Mouse (Mus musculus): ENCODE measurements around the gene BC049730. TPM values are rescaled to one million over a fixed set of nuclear protein-coding genes. Genes with fewer than 3 reads are reported as not detected.
"Not testable (repeated sequence)": the region's sequence is repeated elsewhere in the genome, so short reads cannot be mapped to it uniquely, and the experiment has no call there.

Gene BC049730
- polyA plus RNA-seq, 1 experiment from 2014 or later = not detected

- ATAC-seq; H3K27ac ChIP-seq (ENCODE audit: low read length); H3K9me3 ChIP-seq (ENCODE audit: control insufficient read depth, low read length); H3K9ac ChIP-seq (replicated peaks; ENCODE audit: low read depth, low read length); H3K4me1 ChIP-seq (replicated peaks; ENCODE audit: control insufficient read depth, insufficient read depth, low read length); H3K36me3 ChIP-seq (ENCODE audit: control insufficient read depth, insufficient read depth); H3K4me3 ChIP-seq (replicated peaks; ENCODE audit: low read length); H3K4me2 ChIP-seq (ENCODE audit: low read length); H3K27me3 ChIP-seq (replicated peaks; ENCODE audit: control insufficient read depth, insufficient read depth, low read length): not testable (repeated sequence)
- WGBS = 92% methylated on average over 10 of the region's 10 CpGs
Observed at GRCm38 (mm10) chr7:24687519-24687918, 21.5 kb upstream of the BC049730 start.

- not testable (repeated sequence) for H3K4me1 ChIP-seq (replicated peaks; ENCODE audit: control insufficient read depth, insufficient read depth, low read length); H3K36me3 ChIP-seq (ENCODE audit: control insufficient read depth, insufficient read depth); H3K4me2 ChIP-seq (ENCODE audit: low read length); H3K9me3 ChIP-seq (ENCODE audit: control insufficient read depth, low read length); ATAC-seq; H3K27me3 ChIP-seq (replicated peaks; ENCODE audit: control insufficient read depth, insufficient read depth, low read length); H3K27ac ChIP-seq (ENCODE audit: low read length); H3K9ac ChIP-seq (replicated peaks; ENCODE audit: low read depth, low read length); H3K4me3 ChIP-seq (replicated peaks; ENCODE audit: low read length)
- 79% methylated on average over 2 of the region's 3 CpGs for WGBS
Observed at GRCm38 (mm10) chr7:24692693-24693092, 16.3 kb upstream of the BC049730 start.

- not testable (repeated sequence) for H3K27me3 ChIP-seq (replicated peaks; ENCODE audit: control insufficient read depth, insufficient read depth, low read length); H3K27ac ChIP-seq (ENCODE audit: low read length); H3K4me1 ChIP-seq (replicated peaks; ENCODE audit: control insufficient read depth, insufficient read depth, low read length); H3K36me3 ChIP-seq (ENCODE audit: control insufficient read depth, insufficient read depth); H3K4me3 ChIP-seq (replicated peaks; ENCODE audit: low read length); H3K9me3 ChIP-seq (ENCODE audit: control insufficient read depth, low read length); ATAC-seq; H3K9ac ChIP-seq (replicated peaks; ENCODE audit: low read depth, low read length); H3K4me2 ChIP-seq (ENCODE audit: low read length)
- WGBS = 92% methylated on average over 4 of the region's 4 CpGs
Observed at GRCm38 (mm10) chr7:24697891-24698290, 11.2 kb upstream of the BC049730 start.

GRCm38 (mm10) chr7:24702841-24703240 is 6.2 kb upstream of the BC049730 start:
- not testable (repeated sequence) for H3K36me3 ChIP-seq (ENCODE audit: control insufficient read depth, insufficient read depth); H3K4me1 ChIP-seq (replicated peaks; ENCODE audit: control insufficient read depth, insufficient read depth, low read length); H3K4me2 ChIP-seq (ENCODE audit: low read length); ATAC-seq; H3K9ac ChIP-seq (replicated peaks; ENCODE audit: low read depth, low read length); H3K9me3 ChIP-seq (ENCODE audit: control insufficient read depth, low read length); H3K4me3 ChIP-seq (replicated peaks; ENCODE audit: low read length); H3K27ac ChIP-seq (ENCODE audit: low read length); H3K27me3 ChIP-seq (replicated peaks; ENCODE audit: control insufficient read depth, insufficient read depth, low read length)
- 89% methylated on average over 9 of the region's 9 CpGs for WGBS

GRCm38 (mm10) chr7:24715039-24715438 is 6.0 kb downstream of the BC049730 start:
- Histone ChIP-seq H3K9ac (replicated peaks; ENCODE audit: low read depth, low read length) (no peak overlapping the region), H3K27ac (ENCODE audit: low read length) (no peak overlapping the region), H3K4me1 (replicated peaks; ENCODE audit: control insufficient read depth, insufficient read depth, low read length) (peaks cover 2% of the 10 kb centered on the region; the same call in 1 of the 2 replicates), H3K36me3 (ENCODE audit: control insufficient read depth, insufficient read depth) (no peaks in the 10 kb centered on the region), H3K27me3 (replicated peaks; ENCODE audit: control insufficient read depth, insufficient read depth, low read length) (no peaks in the 10 kb centered on the region), H3K4me3 (replicated peaks; ENCODE audit: low read length) (no peak overlapping the region), H3K4me2 (ENCODE audit: low read length) (no peak overlapping the region), H3K9me3 (ENCODE audit: control insufficient read depth, low read length) (no peaks in the 10 kb centered on the region)
- 83% methylated on average over 6 of the region's 6 CpGs for WGBS
- ATAC-seq = no peak

- not testable (repeated sequence) for H3K9me3 ChIP-seq (ENCODE audit: control insufficient read depth, low read length); H3K4me2 ChIP-seq (ENCODE audit: low read length); H3K36me3 ChIP-seq (ENCODE audit: control insufficient read depth, insufficient read depth); H3K9ac ChIP-seq (replicated peaks; ENCODE audit: low read depth, low read length); ATAC-seq; H3K4me3 ChIP-seq (replicated peaks; ENCODE audit: low read length); H3K27ac ChIP-seq (ENCODE audit: low read length); H3K4me1 ChIP-seq (replicated peaks; ENCODE audit: control insufficient read depth, insufficient read depth, low read length); H3K27me3 ChIP-seq (replicated peaks; ENCODE audit: control insufficient read depth, insufficient read depth, low read length)
- 94% methylated on average over 11 of the region's 11 CpGs for WGBS
Observed at GRCm38 (mm10) chr7:24726808-24727207, 17.8 kb downstream of the BC049730 start, which contains the start of gene Gm4763. Gene Gm4763, minus strand, starts transcription at chr7:24726908.

GRCm38 (mm10) chr7:24735970-24736670 is 27.1 kb downstream of the BC049730 start:
- no peak for ATAC-seq
- H3K4me1 ChIP-seq (replicated peaks; ENCODE audit: control insufficient read depth, insufficient read depth, low read length) = peaks cover 4% of the 10 kb centered on the region; the same call in 1 of the 2 replicates
- H3K27ac ChIP-seq (ENCODE audit: low read length) = no peak overlapping the region
- 12% methylated on average over 17 of the region's 17 CpGs for WGBS
- H3K36me3 ChIP-seq (ENCODE audit: control insufficient read depth, insufficient read depth) = no peaks in the 10 kb centered on the region
- H3K9me3 ChIP-seq (ENCODE audit: control insufficient read depth, low read length) = no peaks in the 10 kb centered on the region
- H3K4me2 ChIP-seq (ENCODE audit: low read length) = peak overlapping the region; percentile 38
- peak overlapping the region; percentile 2; the same call in 1 of the 2 replicates for H3K4me3 ChIP-seq (replicated peaks; ENCODE audit: low read length)
- no peaks in the 10 kb centered on the region for H3K27me3 ChIP-seq (replicated peaks; ENCODE audit: control insufficient read depth, insufficient read depth, low read length)
- H3K9ac ChIP-seq (replicated peaks; ENCODE audit: low read depth, low read length) = no peak overlapping the region

GRCm38 (mm10) chr7:24750695-24751094 is 41.7 kb downstream of the BC049730 start:
- H3K9ac ChIP-seq (replicated peaks; ENCODE audit: low read depth, low read length) = no peak overlapping the region
- WGBS = 47% methylated on average over 4 of the region's 4 CpGs
- no peak overlapping the region for H3K27ac ChIP-seq (ENCODE audit: low read length)
- no peak overlapping the region for H3K4me2 ChIP-seq (ENCODE audit: low read length)
- H3K4me1 ChIP-seq (replicated peaks; ENCODE audit: control insufficient read depth, insufficient read depth, low read length) = no peaks in the 10 kb centered on the region
- no peak for ATAC-seq
- no peaks in the 10 kb centered on the region for H3K27me3 ChIP-seq (replicated peaks; ENCODE audit: control insufficient read depth, insufficient read depth, low read length)
- H3K9me3 ChIP-seq (ENCODE audit: control insufficient read depth, low read length) = no peaks in the 10 kb centered on the region
- no peak overlapping the region for H3K4me3 ChIP-seq (replicated peaks; ENCODE audit: low read length)
- no peaks in the 10 kb centered on the region for H3K36me3 ChIP-seq (ENCODE audit: control insufficient read depth, insufficient read depth)

- no peaks in the 10 kb centered on the region for H3K36me3 ChIP-seq (ENCODE audit: control insufficient read depth, insufficient read depth)
- H3K27me3 ChIP-seq (replicated peaks; ENCODE audit: control insufficient read depth, insufficient read depth, low read length) = no peaks in the 10 kb centered on the region
- no peak overlapping the region for H3K4me2 ChIP-seq (ENCODE audit: low read length)
- 72% methylated on average over 2 of the region's 2 CpGs for WGBS
- H3K4me3 ChIP-seq (replicated peaks; ENCODE audit: low read length) = no peak overlapping the region
- no peaks in the 10 kb centered on the region for H3K4me1 ChIP-seq (replicated peaks; ENCODE audit: control insufficient read depth, insufficient read depth, low read length)
- no peak for ATAC-seq
- H3K27ac ChIP-seq (ENCODE audit: low read length) = no peak overlapping the region
- no peaks in the 10 kb centered on the region for H3K9me3 ChIP-seq (ENCODE audit: control insufficient read depth, low read length)
- no peak overlapping the region for H3K9ac ChIP-seq (replicated peaks; ENCODE audit: low read depth, low read length)
Observed at GRCm38 (mm10) chr7:24751610-24752009, 42.6 kb downstream of the BC049730 start.

- H3K27me3 ChIP-seq (replicated peaks; ENCODE audit: control insufficient read depth, insufficient read depth, low read length) = no peaks in the 10 kb centered on the region
- no peaks in the 10 kb centered on the region for H3K4me1 ChIP-seq (replicated peaks; ENCODE audit: control insufficient read depth, insufficient read depth, low read length)
- H3K9me3 ChIP-seq (ENCODE audit: control insufficient read depth, low read length) = no peaks in the 10 kb centered on the region
- no peaks in the 10 kb centered on the region for H3K36me3 ChIP-seq (ENCODE audit: control insufficient read depth, insufficient read depth)
- no peak overlapping the region for H3K9ac ChIP-seq (replicated peaks; ENCODE audit: low read depth, low read length)
- WGBS = 72% methylated on average over 5 of the region's 5 CpGs
- no peak overlapping the region for H3K4me3 ChIP-seq (replicated peaks; ENCODE audit: low read length)
- no peak overlapping the region for H3K27ac ChIP-seq (ENCODE audit: low read length)
- ATAC-seq = no peak
- H3K4me2 ChIP-seq (ENCODE audit: low read length) = no peak overlapping the region
Observed at GRCm38 (mm10) chr7:24753476-24753875, 44.4 kb downstream of the BC049730 start.

All from forebrain, embryonic 16.5 days (tissue).